Mouse (Mus musculus) hindbrain, embryonic 10.5 days (tissue): ENCODE data around the gene Rasa3. TPM values are rescaled to one million over a fixed set of nuclear protein-coding genes. Genes with fewer than 3 reads are reported as not detected.

Experiments
- DNase-seq: peaks from one replicate; pipeline ENCODE4 v3.0.0-alpha.2; 2017; ENCODE audit warnings: low spot score
- H3K27ac ChIP-seq: fragments of 300-500 bp; sonication (generic); 2 replicates; pipeline ENCODE4 v1.5.1; 2016; ENCODE audit warnings: mild to moderate bottlenecking, moderate library complexity
- H3K27me3 ChIP-seq: fragments of 300-500 bp; sonication (generic); 2 replicates; pipeline ENCODE4 v1.6.1; 2016; ENCODE audit warnings: mild to moderate bottlenecking; ENCODE audit not compliant: poor library complexity, insufficient read depth, severe bottlenecking
- H3K36me3 ChIP-seq: fragments of 300-500 bp; sonication (generic); 2 replicates; pipeline ENCODE4 v1.6.1; 2016; ENCODE audit warnings: mild to moderate bottlenecking, moderate library complexity
- H3K4me1 ChIP-seq: fragments of 300-500 bp; sonication (generic); replicated peaks from 2 replicates; pipeline ENCODE4 v1.6.1; 2016; ENCODE audit warnings: mild to moderate bottlenecking
- H3K4me3 ChIP-seq: fragments of 300-500 bp; sonication (generic); 2 replicates; pipeline ENCODE4 v1.5.1; 2016; ENCODE audit warnings: mild to moderate bottlenecking, moderate library complexity
- H3K9me3 ChIP-seq: fragments of 300-500 bp; sonication (generic); 2 replicates; pipeline ENCODE4 v1.6.1; 2016; ENCODE audit warnings: mild to moderate bottlenecking, moderate library complexity
- WGBS: fragments of 180-500 bp; shearing (Covaris S2); methylation state at CpG from one replicate; pipeline ENCODE4 v1.1.7; 2016; 5-methylcytosine and 5-hydroxymethylcytosine counted together
- polyA plus RNA-seq: library from polyadenylated mRNA; unstranded; fragments of >200 nt; fragmentation: Nextera tagmentation; extraction: Ambion mirVana; gene quantifications from 2 replicates; pipeline ENCODE4 v1.2.1, GENCODE M21; 2016

Rasa3 gene
- polyA plus RNA-seq: 28.8 and 31.8 TPM in 2 replicates

GRCm38 (mm10) chr8:13677413-13677883 lies at the start of gene Rasa3:
TSS of gene Rasa3 (minus strand) at chr8:13677603.
- Histone ChIP-seq H3K27ac (peak within 1 kb of the TSS; percentile 90), H3K36me3 (no peaks in the 10 kb centered on the region), H3K27me3 (peaks cover 20% of the 10 kb centered on the region), H3K9me3 (no peaks in the 10 kb centered on the region), H3K4me1 (peaks cover 37% of the 10 kb centered on the region), H3K4me3 (peak within 1 kb of the TSS; percentile 74)
- under 1% methylated on average over 42 of the region's 42 CpGs for WGBS
- peak; percentile 95 for DNase-seq

- Histone ChIP-seq H3K4me1 (no peaks in the 10 kb centered on the region), H3K9me3 (no peaks in the 10 kb centered on the region), H3K27ac (no peak overlapping the region), H3K27me3 (no peaks in the 10 kb centered on the region), H3K36me3 (no peaks in the 10 kb centered on the region), H3K4me3 (no peak overlapping the region)
- DNase-seq: no peak
Observed at GRCm38 (mm10) chr8:13725722-13726121, 48.3 kb upstream of the Rasa3 start.

- H3K27me3 ChIP-seq: no peaks in the 10 kb centered on the region
- no peaks in the 10 kb centered on the region for H3K36me3 ChIP-seq
- no peak for DNase-seq
- 0 out of 2 replicates have a peak, but pooled peaks cover 5% of the 10 kb centered on the region for H3K9me3 ChIP-seq
- 94% methylated on average over 8 of the region's 8 CpGs for WGBS
- no peaks in the 10 kb centered on the region for H3K4me1 ChIP-seq
- no peak overlapping the region for H3K4me3 ChIP-seq
- H3K27ac ChIP-seq: no peak overlapping the region
Observed at GRCm38 (mm10) chr8:13718980-13719379, 41.6 kb upstream of the Rasa3 start.

- Histone ChIP-seq H3K27ac (no peak overlapping the region), H3K9me3 (no peaks in the 10 kb centered on the region), H3K4me3 (no peak overlapping the region), H3K27me3 (no peaks in the 10 kb centered on the region), H3K36me3 (no peaks in the 10 kb centered on the region), H3K4me1 (peaks cover 18% of the 10 kb centered on the region)
- 90% methylated on average over 5 of the region's 5 CpGs for WGBS
- no peak for DNase-seq
Observed at GRCm38 (mm10) chr8:13708514-13708913, 31.1 kb upstream of the Rasa3 start.

GRCm38 (mm10) chr8:13706918-13707317 lies 29.5 kb upstream of the Rasa3 start:
- Histone ChIP-seq H3K36me3 (no peaks in the 10 kb centered on the region), H3K27me3 (no peaks in the 10 kb centered on the region), H3K4me3 (no peak overlapping the region), H3K4me1 (peaks cover 21% of the 10 kb centered on the region), H3K27ac (peak overlapping the region; percentile 86), H3K9me3 (no peaks in the 10 kb centered on the region)
- DNase-seq: no peak
- 88% methylated on average over 5 of the region's 5 CpGs for WGBS

- 2% methylated on average over 5 of the region's 5 CpGs for WGBS
- peaks cover 21% of the 10 kb centered on the region for H3K4me1 ChIP-seq
- H3K27ac ChIP-seq: peak within 1 kb of the TSS; percentile 86
- H3K9me3 ChIP-seq: no peaks in the 10 kb centered on the region
- peak within 1 kb of the TSS; percentile 43 for H3K4me3 ChIP-seq
- H3K27me3 ChIP-seq: no peaks in the 10 kb centered on the region
- H3K36me3 ChIP-seq: no peaks in the 10 kb centered on the region
- peak; percentile 92 for DNase-seq
Observed at GRCm38 (mm10) chr8:13705668-13706067, 28.3 kb upstream of the Rasa3 start, which contains the start of gene Cfap97d2. TSS of gene Cfap97d2 (plus strand) at chr8:13705889.

- Histone ChIP-seq H3K9me3 (no peaks in the 10 kb centered on the region), H3K36me3 (no peaks in the 10 kb centered on the region)
- DNase-seq: no peak
Observed at GRCm38 (mm10) chr8:13704301-13704700, 26.9 kb upstream of the Rasa3 start.

GRCm38 (mm10) chr8:13703756-13704155 lies 26.4 kb upstream of the Rasa3 start:
- Histone ChIP-seq H3K4me3 (no peak overlapping the region), H3K4me1 (peaks cover 21% of the 10 kb centered on the region), H3K9me3 (no peaks in the 10 kb centered on the region), H3K36me3 (no peaks in the 10 kb centered on the region), H3K27ac (0 out of 2 replicates have a peak overlapping the region, but pooled peaks have one; percentile 16), H3K27me3 (no peaks in the 10 kb centered on the region)
- no peak for DNase-seq
- 94% methylated on average over 6 of the region's 6 CpGs for WGBS

More at GRCm38 (mm10) chr8:13704301-13704700, 26.9 kb upstream of the Rasa3 start:
- Histone ChIP-seq H3K27ac (0 out of 2 replicates have a peak overlapping the region, but pooled peaks have one; percentile 16), H3K27me3 (no peaks in the 10 kb centered on the region), H3K4me3 (no peak overlapping the region), H3K4me1 (peaks cover 21% of the 10 kb centered on the region)
- WGBS: 93% methylated on average over 4 of the region's 4 CpGs

GRCm38 (mm10) chr8:13702755-13703154 lies 25.4 kb upstream of the Rasa3 start:
- H3K27me3 ChIP-seq: no peaks in the 10 kb centered on the region
- H3K4me3 ChIP-seq: no peak overlapping the region
- H3K36me3 ChIP-seq: no peaks in the 10 kb centered on the region
- 53% methylated on average over 4 of the region's 4 CpGs for WGBS
- peaks cover 21% of the 10 kb centered on the region for H3K4me1 ChIP-seq
- H3K9me3 ChIP-seq: no peaks in the 10 kb centered on the region
- DNase-seq: no peak
- peak overlapping the region; percentile 64; the same call in 1 of the 2 replicates for H3K27ac ChIP-seq

- no peak overlapping the region for H3K4me3 ChIP-seq
- DNase-seq: no peak
- 77% methylated on average over 5 of the region's 5 CpGs for WGBS
Observed at GRCm38 (mm10) chr8:13699323-13699949, 22.0 kb upstream of the Rasa3 start.

GRCm38 (mm10) chr8:13698281-13698680 lies 20.9 kb upstream of the Rasa3 start:
- H3K9me3 ChIP-seq: no peaks in the 10 kb centered on the region
- no peak for DNase-seq
- H3K27me3 ChIP-seq: no peaks in the 10 kb centered on the region
- no peaks in the 10 kb centered on the region for H3K36me3 ChIP-seq
- H3K4me3 ChIP-seq: no peak overlapping the region
- 87% methylated on average over 3 of the region's 3 CpGs for WGBS
- peaks cover 22% of the 10 kb centered on the region for H3K4me1 ChIP-seq
- no peak overlapping the region for H3K27ac ChIP-seq

More at GRCm38 (mm10) chr8:13699323-13699949, 22.0 kb upstream of the Rasa3 start:
- Histone ChIP-seq H3K27ac (no peak overlapping the region), H3K4me1 (peaks cover 22% of the 10 kb centered on the region), H3K9me3 (no peaks in the 10 kb centered on the region), H3K27me3 (no peaks in the 10 kb centered on the region), H3K36me3 (no peaks in the 10 kb centered on the region)

GRCm38 (mm10) chr8:13697681-13698080 lies 20.3 kb upstream of the Rasa3 start:
- Histone ChIP-seq H3K27me3 (no peaks in the 10 kb centered on the region), H3K4me1 (peaks cover 23% of the 10 kb centered on the region), H3K27ac (no peak overlapping the region), H3K36me3 (no peaks in the 10 kb centered on the region), H3K9me3 (no peaks in the 10 kb centered on the region), H3K4me3 (no peak overlapping the region)
- no peak for DNase-seq
- 84% methylated on average over 8 of the region's 8 CpGs for WGBS

GRCm38 (mm10) chr8:13697196-13697595 lies 19.8 kb upstream of the Rasa3 start:
- no peak for DNase-seq
- Histone ChIP-seq H3K4me1 (peaks cover 27% of the 10 kb centered on the region), H3K36me3 (no peaks in the 10 kb centered on the region), H3K27me3 (no peaks in the 10 kb centered on the region), H3K4me3 (no peak overlapping the region), H3K9me3 (no peaks in the 10 kb centered on the region), H3K27ac (no peak overlapping the region)
- WGBS: 79% methylated on average over 8 of the region's 8 CpGs
